Mouse (Mus musculus) CH12.LX (cell line): ENCODE measurements around the gene Pip5k1b. TPM values are rescaled to one million over a fixed set of nuclear protein-coding genes. Genes with fewer than 3 reads are reported as not detected.

Experiments
- DNase-seq: peaks from one replicate; pipeline ENCODE4 v3.0.0-alpha.2; 2013; ENCODE audit errors: extremely low read depth
- H3K27ac ChIP-seq: 2 replicates; pipeline ENCODE4 v1.5.1; 2012; ENCODE audit warnings: low read depth, mild to moderate bottlenecking, control low read depth, moderate library complexity; ENCODE audit not compliant: insufficient read depth
- H3K27me3 ChIP-seq: replicated peaks from 2 replicates; pipeline ENCODE3; 2012; ENCODE audit warnings: inconsistent platforms
- H3K36me3 ChIP-seq, 2 experiments: replicated peaks in 1 of 2; 2 replicates each; pipeline versions ENCODE3 to v1.6.1; 2012; ENCODE audit warnings: inconsistent platforms in 1 of 2, low read length in 1 of 2, mild to moderate bottlenecking in 1 of 2, mixed read lengths in 1 of 2, moderate library complexity in 1 of 2; ENCODE audit not compliant: control insufficient read depth in 1 of 2, insufficient read depth in 1 of 2
- H3K4me1 ChIP-seq, 2 experiments: 2 replicates each; pipeline ENCODE4 v1.6.1; 2012; ENCODE audit warnings: inconsistent platforms in 1 of 2, moderate library complexity in 1 of 2; ENCODE audit not compliant: insufficient read depth in 2 of 2, control insufficient read depth in 1 of 2
- H3K4me2 ChIP-seq: 2 replicates; pipeline ENCODE4 v1.6.1; 2012; ENCODE audit warnings: low read depth, mild to moderate bottlenecking, control low read depth; ENCODE audit not compliant: poor library complexity, insufficient read depth, severe bottlenecking
- H3K4me3 ChIP-seq, 3 experiments: fragments of 150-350 bp in 1 of 3; sonication (generic) in 1 of 3; replicated peaks in 1 of 3; 2 replicates each; pipeline versions ENCODE3 to v1.5.1; 2011 to 2012; ENCODE audit warnings: low read depth in 2 of 3, low read length in 2 of 3, mild to moderate bottlenecking in 2 of 3, moderate library complexity in 2 of 3, control low read depth in 1 of 3, improper control_type of control experiment in 1 of 3, inconsistent platforms in 1 of 3, mixed read lengths in 1 of 3; ENCODE audit not compliant: poor library complexity in 1 of 3
- H3K79me2 ChIP-seq: replicated peaks from 2 replicates; pipeline ENCODE4 v1.6.1; 2012; ENCODE audit warnings: mild to moderate bottlenecking, moderate library complexity; ENCODE audit not compliant: control insufficient read depth, poor library complexity, insufficient read depth, severe bottlenecking; ENCODE audit errors: extremely low read depth
- H3K9ac ChIP-seq: 2 replicates; pipeline ENCODE4 v1.6.1; 2012; ENCODE audit warnings: low read depth, mild to moderate bottlenecking, control low read depth, moderate library complexity; ENCODE audit not compliant: insufficient read depth
- H3K9me3 ChIP-seq: replicated peaks from 2 replicates; pipeline ENCODE3; 2012; ENCODE audit warnings: low read length, inconsistent platforms, mixed read lengths
- BHLHE40 ChIP-seq: IDR thresholded peaks from 2 replicates; pipeline ENCODE4 v1.6.1; 2011; ENCODE audit warnings: mild to moderate bottlenecking, low read depth, low read length, improper control_type of control experiment
- CHD1 ChIP-seq: IDR thresholded peaks from 2 replicates; pipeline ENCODE4 v1.6.1; 2012; ENCODE audit warnings: low read depth, low read length, improper control_type of control experiment, inconsistent platforms
- CHD2 ChIP-seq: IDR thresholded peaks from 2 replicates; pipeline ENCODE4 v1.6.1; 2011; ENCODE audit warnings: low read length, improper control_type of control experiment
- CTCF ChIP-seq, 2 experiments: IDR thresholded peaks in 1 of 2; conservative IDR thresholded peaks in 1 of 2; 2 replicates each; pipeline ENCODE4 v1.5.1; 2011 to 2012; ENCODE audit warnings: low read depth in 2 of 2, low read length in 2 of 2, improper control_type of control experiment in 1 of 2, inconsistent platforms in 1 of 2, mild to moderate bottlenecking in 1 of 2, moderate library complexity in 1 of 2
- E2F4 ChIP-seq: IDR thresholded peaks from 2 replicates; pipeline ENCODE4 v1.6.1; 2011; ENCODE audit warnings: low read depth, low read length, improper control_type of control experiment; ENCODE audit not compliant: insufficient replicate concordance
- ELF1 ChIP-seq: IDR thresholded peaks from 2 replicates; pipeline ENCODE4 v1.6.1; 2014; ENCODE audit warnings: low read depth, mild to moderate bottlenecking, inconsistent platforms, low read length, improper control_type of control experiment
- ETS1 ChIP-seq: conservative IDR thresholded peaks from 2 replicates; pipeline ENCODE4 v1.6.1; 2012; ENCODE audit warnings: low read depth, mild to moderate bottlenecking, inconsistent platforms, low read length, improper control_type of control experiment, moderate library complexity
- IRF4 ChIP-seq: IDR thresholded peaks from 2 replicates; pipeline ENCODE4 v1.6.1; 2014; ENCODE audit warnings: low read depth, mild to moderate bottlenecking, inconsistent platforms, low read length, improper control_type of control experiment
- KAT2A ChIP-seq: IDR thresholded peaks from 2 replicates; pipeline ENCODE4 v1.6.1; 2012; ENCODE audit warnings: low read length, improper control_type of control experiment, inconsistent platforms; ENCODE audit not compliant: insufficient replicate concordance
- MAX ChIP-seq: IDR thresholded peaks from 2 replicates; pipeline ENCODE4 v1.6.1; 2011; ENCODE audit warnings: low read length, improper control_type of control experiment
- MAZ ChIP-seq: IDR thresholded peaks from 2 replicates; pipeline ENCODE4 v1.6.1; 2012; ENCODE audit warnings: low read depth, mild to moderate bottlenecking, inconsistent platforms, low read length, improper control_type of control experiment, moderate library complexity
- MEF2A ChIP-seq: IDR thresholded peaks from 2 replicates; pipeline ENCODE4 v1.6.1; 2014; ENCODE audit warnings: low read depth, mild to moderate bottlenecking, inconsistent platforms, low read length, improper control_type of control experiment, borderline replicate concordance
- MXI1 ChIP-seq: IDR thresholded peaks from 2 replicates; pipeline ENCODE4 v1.6.1; 2011; ENCODE audit warnings: mild to moderate bottlenecking, low read depth, low read length, improper control_type of control experiment
- MYC ChIP-seq: IDR thresholded peaks from 2 replicates; pipeline ENCODE4 v1.6.1; 2011; ENCODE audit warnings: low read depth, mild to moderate bottlenecking, improper control_type of control experiment, low read length
- PAX5 ChIP-seq: IDR thresholded peaks from 2 replicates; pipeline ENCODE4 v1.6.1; 2012; ENCODE audit warnings: low read length, inconsistent platforms, mixed read lengths
- POLR2A ChIP-seq: IDR thresholded peaks from 2 replicates; pipeline ENCODE4 v1.6.1; 2011; ENCODE audit warnings: low read depth, mild to moderate bottlenecking, improper control_type of control experiment, low read length
- RAD21 ChIP-seq: IDR thresholded peaks from 2 replicates; pipeline ENCODE4 v1.6.1; 2011; ENCODE audit warnings: low read depth, mild to moderate bottlenecking, low read length, improper control_type of control experiment, moderate library complexity
- SIN3A ChIP-seq: IDR thresholded peaks from 2 replicates; pipeline ENCODE4 v1.6.1; 2012; ENCODE audit warnings: low read length, improper control_type of control experiment, inconsistent platforms
- TBP ChIP-seq: conservative IDR thresholded peaks from 2 replicates; pipeline ENCODE4 v1.6.1; 2011; ENCODE audit warnings: low read depth, low read length, improper control_type of control experiment
- TCF12 ChIP-seq: IDR thresholded peaks from 2 replicates; pipeline ENCODE4 v1.6.1; 2014; ENCODE audit warnings: low read depth, mild to moderate bottlenecking, inconsistent platforms, low read length, improper control_type of control experiment
- USF1 ChIP-seq: IDR thresholded peaks from 2 replicates; pipeline ENCODE4 v1.6.1; 2014; ENCODE audit warnings: low read depth, mild to moderate bottlenecking, inconsistent platforms, low read length, improper control_type of control experiment
- ZC3H11A ChIP-seq: IDR thresholded peaks from 2 replicates; pipeline ENCODE4 v1.6.1; 2012; ENCODE audit warnings: low read depth, mild to moderate bottlenecking, inconsistent platforms, low read length, improper control_type of control experiment
- ZKSCAN1 ChIP-seq: IDR thresholded peaks from 2 replicates; pipeline ENCODE4 v1.6.1; 2012; ENCODE audit warnings: low read depth, inconsistent platforms, low read length, improper control_type of control experiment, borderline replicate concordance
- ZNF384 ChIP-seq: IDR thresholded peaks from 2 replicates; pipeline ENCODE4 v1.6.1; 2012; ENCODE audit warnings: low read depth, low read length, improper control_type of control experiment, inconsistent platforms
- dilution Hi-C: fragments of 300-500 bp; cut with MboI; formaldehyde crosslinking; loops from 2 replicates; pipeline ENCODE4 v1.14.3; 2020; ENCODE audit warnings: low sequenced_read_pairs; ENCODE audit not compliant: extremely low pct_unique_long_range_greater_than_20kb, extremely low pct_ligation_motif_present
- in situ Hi-C: fragments of 300-500 bp; cut with MboI; formaldehyde crosslinking; loops from 3 replicates; pipeline ENCODE4 v1.14.3; 2019; ENCODE audit warnings: low sequenced_read_pairs, low pct_ligation_motif_present, low pct_unique_long_range_greater_than_20kb, mixed read lengths
- polyA plus RNA-seq: library from polyadenylated mRNA; unstranded; fragments of >175 nt; gene quantifications from 2 replicates; pipeline ENCODE4 v1.2.1, GENCODE M21; 2012; ENCODE audit warnings: low read depth; ENCODE audit not compliant: insufficient read length
- total RNA-seq, 2 experiments: library from RNA; depleted of rRNA; stranded (reverse); fragments of 300-350 nt in 1 of 2; fragments of >200 nt in 1 of 2; gene quantifications; 2 replicates each; pipeline ENCODE4 v1.2.3; 2012 to 2014

Gene Pip5k1b
- total and polyA plus RNA-seq, 3 experiments: 1.7 to 2.9 (median 2.0) TPM

GRCm38 (mm10) chr19:24583956-24584355 is 28.3 kb upstream of the Pip5k1b start:
- Histone ChIP-seq H3K9me3 (no peaks in the 10 kb centered on the region), H3K27ac (no peak overlapping the region), H3K27me3 (peaks cover 4% of the 10 kb centered on the region), H3K4me2 (no peak overlapping the region), H3K79me2 (no peaks in the 10 kb centered on the region), H3K4me1 (no peaks in the 10 kb centered on the region), H3K4me3 (no peak overlapping the region), H3K36me3 (no peaks in the 10 kb centered on the region), H3K9ac (no peak overlapping the region)
- in situ Hi-C loops: no loop called here
- DNase-seq: no peak
- TF ChIP-seq ZKSCAN1 (no peak), E2F4 (no peak), CHD1 (no peak), MAX (no peak), MAZ (no peak), MXI1 (no peak), KAT2A (no peak), ZNF384 (no peak), MEF2A (no peak), IRF4 (no peak), MYC (no peak), BHLHE40 (no peak), CHD2 (no peak), USF1 (no peak), ETS1 (no peak)
- dilution Hi-C loops: no loop called here

GRCm38 (mm10) chr19:24576125-24576524 is 20.5 kb upstream of the Pip5k1b start:
- Histone ChIP-seq H3K4me3 (no peak overlapping the region), H3K4me2 (no peak overlapping the region), H3K27me3 (no peaks in the 10 kb centered on the region), H3K27ac (no peak overlapping the region), H3K79me2 (no peaks in the 10 kb centered on the region), H3K9me3 (no peaks in the 10 kb centered on the region), H3K36me3 (no peaks in the 10 kb centered on the region), H3K4me1 (peaks cover 3% of the 10 kb centered on the region in 2 experiments; a peak in 3 of 4 replicates), H3K9ac (no peak overlapping the region)
- dilution Hi-C loops (no loop called here), in situ Hi-C loops (no loop called here)
- DNase-seq: no peak
- TF ChIP-seq PAX5 (no peak), CTCF (conservative IDR thresholded peaks at IDR 0.05 in 1 of 2, IDR thresholded peaks at IDR 0.05 in 1 of 2; ENCODE audit: low read depth in 2 of 2, low read length in 2 of 2) (no peak), TCF12 (no peak), CHD2 (no peak), SIN3A (no peak), POLR2A (no peak), ZC3H11A (no peak), TBP (no peak), ZNF384 (no peak), ELF1 (no peak), RAD21 (no peak), MAX (no peak)
